Mouse (Mus musculus) c-Kit-negative CD71-positive TER-119-positive erythroid progenitor cells, embryonic 14.5 days (primary cell): ENCODE data around the gene Hspg2.

Experiments used
- DNase-seq: peaks from one replicate; pipeline ENCODE4 v3.0.0-alpha.2; 2013; ENCODE audit warnings: low read depth, low spot score

The Hspg2 gene

GRCm38 (mm10) chr4:137500149-137500548, 31.6 kb downstream of the Hspg2 start:
- DNase-seq = no peak

GRCm38 (mm10) chr4:137500953-137501352, 32.4 kb downstream of the Hspg2 start:
- DNase-seq = no peak

GRCm38 (mm10) chr4:137502183-137502582, 33.6 kb downstream of the Hspg2 start:
- no peak for DNase-seq

- no peak for DNase-seq
These were observed 34.2 kb downstream of the Hspg2 start for GRCm38 (mm10) chr4:137502801-137503200.

- no peak for DNase-seq
These were observed 35.0 kb downstream of the Hspg2 start for GRCm38 (mm10) chr4:137503509-137503971.

- DNase-seq = no peak
These were observed 38.1 kb downstream of the Hspg2 start for GRCm38 (mm10) chr4:137506629-137507028.

GRCm38 (mm10) chr4:137509528-137509927, 41.0 kb downstream of the Hspg2 start:
- DNase-seq = no peak

- no peak for DNase-seq
These were observed 41.6 kb downstream of the Hspg2 start for GRCm38 (mm10) chr4:137510021-137510696.

- DNase-seq = no peak
These were observed 44.3 kb downstream of the Hspg2 start for GRCm38 (mm10) chr4:137512897-137513296.

- no peak for DNase-seq
These were observed 49.6 kb downstream of the Hspg2 start for GRCm38 (mm10) chr4:137517989-137518691.

GRCm38 (mm10) chr4:137518746-137519145, 50.2 kb downstream of the Hspg2 start:
- DNase-seq = no peak

- DNase-seq = no peak
These were observed 51.8 kb downstream of the Hspg2 start for GRCm38 (mm10) chr4:137520346-137520745.

- no peak for DNase-seq
These were observed 53.4 kb downstream of the Hspg2 start for GRCm38 (mm10) chr4:137521966-137522365.

- no peak for DNase-seq
These were observed 56.9 kb downstream of the Hspg2 start for GRCm38 (mm10) chr4:137525426-137525825.

GRCm38 (mm10) chr4:137527368-137527767, 58.8 kb downstream of the Hspg2 start:
- no peak for DNase-seq

- DNase-seq = no peak
These were observed 59.3 kb downstream of the Hspg2 start for GRCm38 (mm10) chr4:137527872-137528271.

- DNase-seq = no peak
These were observed 71.8 kb downstream of the Hspg2 start for GRCm38 (mm10) chr4:137540356-137540755.

GRCm38 (mm10) chr4:137542968-137543367, 74.4 kb downstream of the Hspg2 start:
- DNase-seq = no peak

GRCm38 (mm10) chr4:137545568-137545967, 77.0 kb downstream of the Hspg2 start:
- no peak for DNase-seq

GRCm38 (mm10) chr4:137546003-137546525, 77.5 kb downstream of the Hspg2 start:
- no peak for DNase-seq

GRCm38 (mm10) chr4:137553466-137553865, 84.9 kb downstream of the Hspg2 start:
- no peak for DNase-seq

GRCm38 (mm10) chr4:137556673-137557210, 88.2 kb downstream of the Hspg2 start:
- no peak for DNase-seq

- no peak for DNase-seq
These were observed 101.3 kb downstream of the Hspg2 start for GRCm38 (mm10) chr4:137569873-137570272.
